Mouse (Mus musculus) myocyte (in vitro differentiated cells): ENCODE data around the gene Rps21.
A peak's percentile ranks its signal among the peaks of the same experiment; 100 is the strongest.

Source experiments
- MAX ChIP-seq: IDR thresholded peaks from one replicate; pipeline ENCODE4 v1.6.1; 2011; ENCODE audit warnings: low read depth, mild to moderate bottlenecking, control low read depth
- POLR2A ChIP-seq: IDR thresholded peaks from one replicate; pipeline ENCODE4 v1.6.1; 2011; ENCODE audit warnings: low read depth, mild to moderate bottlenecking, control low read depth, moderate library complexity; ENCODE audit not compliant: insufficient read length

DNA sequence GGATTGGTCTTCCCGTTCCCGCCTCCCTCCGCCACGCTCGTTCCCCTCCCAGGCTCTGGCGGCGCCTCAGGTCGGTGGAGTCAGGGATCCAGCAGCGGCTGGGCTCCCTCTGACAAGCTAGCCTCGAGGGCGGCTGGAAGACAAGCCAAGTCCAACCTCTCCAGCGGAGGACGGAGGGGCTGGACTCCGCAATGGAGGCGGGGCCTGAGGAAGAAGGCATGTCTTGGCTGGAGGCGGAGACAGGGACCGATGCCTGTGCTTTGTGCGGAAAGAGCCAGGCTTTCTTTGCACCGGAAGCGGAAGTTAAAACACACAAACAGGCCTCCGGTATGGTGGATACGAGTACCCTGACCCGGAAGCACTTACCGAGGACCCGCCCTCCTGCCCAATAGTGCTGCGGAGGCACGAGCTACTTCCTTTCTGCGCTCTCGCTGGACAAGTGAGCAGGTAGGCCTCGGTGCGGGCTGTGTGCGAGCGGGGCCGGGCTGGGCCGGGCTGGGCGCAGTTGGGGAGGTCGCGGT, at the start of gene Rps21:
- TF ChIP-seq POLR2A (peak; percentile 83), MAX (no peak)
